Mouse (Mus musculus) small intestine, adult 2 months (tissue): ENCODE results near the gene Col9a3.

ENCODE experiments used
- CTCF ChIP-seq: fragments of 200-500 bp; IDR thresholded peaks from 2 replicates; pipeline ENCODE4 v1.5.1; 2012; ENCODE audit warnings: low read depth, mild to moderate bottlenecking, control low read depth, inconsistent platforms, low read length, moderate library complexity, mixed read lengths; ENCODE audit not compliant: insufficient replicate concordance, insufficient read length; ENCODE audit errors: extremely low read depth
- POLR2A ChIP-seq: fragments of 200-500 bp; IDR thresholded peaks from 2 replicates; pipeline ENCODE4 v1.6.1; 2012; ENCODE audit warnings: low read depth, mild to moderate bottlenecking, control low read depth, inconsistent platforms, low read length, moderate library complexity

- TF ChIP-seq CTCF (no peak), POLR2A (no peak)
Observed at GRCm38 (mm10) chr2:180583154-180583507, 14.5 kb upstream of the Col9a3 start.
